Mouse (Mus musculus) CD4-positive, CD25-positive, alpha-beta regulatory T cell, adult 2 months (primary cell): ENCODE measurements around the gene Fgfbp3.
"Not testable (repeated sequence)": the region's sequence is repeated elsewhere in the genome, so short reads cannot be mapped to it uniquely, and the experiment has no call there.

Experiments used
- DNase-seq: peaks from one replicate; pipeline ENCODE4 v3.0.0-alpha.2; 2012; ENCODE audit warnings: low read depth, low spot score

Gene Fgfbp3

DNA sequence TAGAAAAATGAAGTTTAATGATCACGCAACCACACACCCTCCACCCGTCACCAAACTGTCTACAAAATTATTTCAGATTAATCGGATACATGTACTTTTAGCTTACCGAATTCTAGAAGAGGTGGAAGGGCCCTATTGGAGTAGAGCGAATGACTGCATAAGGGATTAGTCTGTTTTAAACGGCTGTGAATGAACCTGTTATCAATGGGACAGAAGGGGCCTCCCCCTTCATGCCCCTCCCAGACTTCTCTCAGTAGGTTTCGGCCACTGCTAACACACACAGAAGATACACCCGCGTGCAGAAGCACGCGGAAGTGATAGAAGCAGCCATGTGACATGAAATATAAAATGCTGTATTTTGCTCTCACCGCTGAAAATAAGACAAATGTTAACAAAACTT lies at the start of gene Fgfbp3:
Fgfbp3 (minus strand) TSS at position 150 of the 400 bp plus-strand sequence.
- peak; percentile 62 for DNase-seq

DNA sequence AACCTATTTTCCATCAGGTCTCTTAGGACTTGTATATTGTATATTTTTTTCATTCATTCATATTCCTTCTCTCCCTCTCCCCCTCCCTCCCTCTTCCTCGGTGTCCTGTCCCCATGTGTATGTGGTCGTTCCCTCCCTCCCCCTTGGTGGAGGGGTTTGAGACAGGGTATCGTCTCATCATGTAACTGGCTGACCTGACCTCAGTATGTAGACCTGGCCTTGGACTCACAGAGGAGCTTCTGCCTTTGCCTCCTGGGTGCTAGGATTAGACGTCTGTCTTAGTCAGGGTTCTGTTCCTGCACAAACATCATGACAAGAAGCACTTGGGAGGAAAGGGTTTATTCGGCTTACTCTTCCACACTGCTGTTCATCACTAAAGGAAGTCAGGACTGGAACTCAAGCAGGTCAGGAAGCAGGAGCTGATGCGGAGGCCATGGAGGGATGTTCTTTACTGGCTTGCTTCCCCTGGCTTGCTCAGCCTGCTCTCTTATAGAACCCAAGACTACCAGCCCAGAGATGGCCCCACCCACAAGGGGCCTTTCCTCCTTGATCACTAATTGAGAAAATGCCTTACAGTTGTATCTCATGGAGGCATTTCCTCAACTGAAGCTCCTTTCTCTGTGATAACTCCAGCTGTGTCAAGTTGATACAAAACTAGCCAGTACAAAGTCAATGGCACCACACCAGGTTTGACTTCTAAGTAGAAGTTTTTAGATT lies 43.3 kb upstream of the Fgfbp3 start:
- not testable (repeated sequence) for DNase-seq

DNA sequence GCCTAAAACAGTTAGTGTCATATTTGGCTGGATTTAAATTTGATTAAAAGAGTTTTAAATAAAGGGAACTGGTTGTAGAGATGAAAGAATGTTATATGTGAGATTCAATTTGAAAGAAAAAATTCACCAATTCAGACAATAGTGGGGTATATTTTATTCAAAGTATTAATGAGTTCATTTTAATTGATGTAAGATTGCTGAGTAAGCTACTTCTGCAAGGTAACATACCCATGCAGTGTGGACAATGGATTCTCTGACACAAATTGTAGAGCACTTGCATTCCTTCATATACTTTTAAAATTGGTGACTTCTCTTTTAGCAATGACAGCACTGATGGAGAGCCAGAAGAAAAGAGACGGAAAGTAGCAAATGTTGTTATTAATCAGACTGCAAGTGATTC lies 41.9 kb upstream of the Fgfbp3 start:
- DNase-seq, result no peak

DNA sequence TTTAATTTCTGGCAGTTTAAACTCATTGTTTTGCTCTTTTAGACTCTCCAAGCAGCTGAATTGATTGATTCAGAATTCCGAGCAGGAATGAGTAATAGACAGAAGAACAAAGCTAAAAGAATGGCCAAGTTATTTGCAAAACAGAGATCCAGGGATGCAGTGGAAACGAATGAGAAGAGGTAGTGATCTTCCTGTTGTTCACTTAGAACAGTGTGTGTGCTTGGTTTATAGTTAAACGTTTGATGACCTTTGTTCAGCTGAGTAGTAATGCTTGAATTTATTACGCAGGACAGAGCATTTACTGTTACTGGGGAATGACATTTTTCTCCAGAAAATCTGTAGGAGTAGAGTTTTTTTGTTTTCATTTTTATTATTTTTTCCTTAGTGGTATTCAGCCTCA lies 38.9 kb upstream of the Fgfbp3 start:
- no peak for DNase-seq

DNA sequence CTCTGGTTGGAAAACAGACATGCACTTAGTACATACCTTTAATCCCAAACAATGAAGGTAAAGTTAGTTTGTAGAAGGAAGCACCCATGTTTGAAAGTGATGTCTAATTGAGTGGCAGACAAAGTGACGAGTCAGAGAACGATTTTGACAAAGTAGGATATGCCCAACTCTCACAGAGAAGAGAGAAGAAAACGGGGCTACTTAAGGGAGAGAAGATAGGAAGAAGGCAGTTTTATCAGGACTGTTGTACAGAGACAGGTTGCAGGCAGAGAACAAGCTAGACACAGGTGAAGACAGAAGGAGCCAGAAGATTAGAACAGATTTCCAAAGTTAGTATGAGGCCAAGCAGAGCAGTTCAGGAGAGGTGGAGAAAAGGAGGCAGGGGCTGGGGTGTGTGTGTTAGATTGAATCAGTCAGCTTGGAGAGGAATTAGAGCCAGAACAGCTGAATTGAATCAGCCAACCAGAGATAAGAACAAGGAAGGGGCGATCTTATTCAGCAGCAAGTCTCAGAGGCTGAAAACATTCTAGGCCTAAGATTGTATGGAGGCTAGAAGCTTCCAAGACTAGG lies 34.3 kb upstream of the Fgfbp3 start:
- no peak for DNase-seq

DNA sequence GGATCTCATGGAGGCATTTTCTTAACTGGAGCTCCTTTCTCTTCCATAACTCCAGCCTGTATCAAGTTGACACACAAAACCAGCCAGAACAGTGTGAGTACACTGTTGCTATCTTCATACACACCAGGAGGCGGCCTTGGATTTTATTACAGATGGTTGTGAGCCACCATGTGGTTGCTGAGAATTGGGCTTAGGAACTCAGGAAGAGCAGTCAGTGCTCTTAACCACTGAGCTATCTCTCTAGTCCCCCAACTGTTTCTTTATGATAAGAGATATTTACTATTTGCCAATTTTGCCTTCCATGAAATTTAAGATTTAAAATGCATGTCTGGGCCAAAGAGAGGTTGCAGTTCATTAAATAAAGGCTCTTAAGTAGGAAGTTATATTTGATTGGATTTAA lies 20.6 kb upstream of the Fgfbp3 start:
- no peak for DNase-seq

DNA sequence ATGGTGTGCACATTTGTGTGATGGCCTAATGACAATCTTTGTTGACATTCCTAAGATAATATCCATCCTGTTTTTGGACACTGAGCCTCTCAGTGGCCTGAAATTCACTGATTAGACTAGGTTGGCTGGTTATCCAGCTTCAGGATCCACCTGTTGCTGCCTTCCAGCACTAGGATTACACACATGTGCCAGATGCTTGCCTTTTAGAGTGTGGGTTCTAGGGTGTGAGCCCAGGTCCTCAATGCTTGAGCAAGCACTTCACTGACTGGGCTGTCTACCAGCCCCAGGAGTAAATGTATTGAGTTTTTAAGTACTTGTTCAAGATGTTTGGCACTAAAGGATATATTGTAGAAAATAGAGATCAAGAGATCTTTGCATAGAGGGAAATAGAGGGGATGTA lies 18.6 kb upstream of the Fgfbp3 start:
- no peak for DNase-seq

DNA sequence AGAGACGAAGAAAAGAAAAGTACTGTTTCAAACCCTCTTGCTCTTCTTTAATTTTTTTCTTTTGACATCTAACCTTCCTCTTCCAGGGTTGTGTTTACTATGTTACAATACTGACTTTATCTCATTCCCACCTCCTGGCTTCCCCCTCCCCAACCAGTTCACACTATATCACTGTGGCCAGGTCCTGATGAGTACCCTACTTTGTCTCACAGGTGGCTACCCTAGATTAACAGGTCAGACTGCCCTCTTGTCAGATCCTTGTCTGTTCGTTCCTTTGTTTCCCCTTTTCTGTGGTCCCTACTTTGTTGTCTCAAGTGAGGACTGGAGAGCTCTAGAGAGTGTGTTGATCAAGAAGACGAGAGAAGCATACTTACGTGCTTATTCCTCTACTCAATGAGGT lies 16.9 kb upstream of the Fgfbp3 start:
- no peak for DNase-seq

DNA sequence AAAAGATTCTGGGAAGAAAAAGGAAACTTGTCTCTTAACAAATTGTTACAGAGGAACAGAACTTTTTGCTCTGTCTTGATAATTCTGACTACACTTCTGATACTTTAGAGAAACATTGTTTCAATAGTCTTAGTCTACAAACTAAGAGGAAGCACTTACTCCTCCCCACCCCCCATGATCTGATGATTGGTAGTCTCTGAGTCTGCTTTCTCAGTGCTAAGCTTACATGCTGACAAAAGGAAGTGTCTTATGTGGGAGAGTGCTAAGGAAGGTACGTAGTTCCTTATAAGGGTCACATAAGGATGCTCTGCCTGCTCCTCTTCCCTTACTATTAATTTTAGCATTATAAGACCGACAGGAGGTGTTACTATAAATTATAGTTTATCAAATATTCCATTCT lies 13.2 kb upstream of the Fgfbp3 start:
- peak; percentile 51 for DNase-seq

DNA sequence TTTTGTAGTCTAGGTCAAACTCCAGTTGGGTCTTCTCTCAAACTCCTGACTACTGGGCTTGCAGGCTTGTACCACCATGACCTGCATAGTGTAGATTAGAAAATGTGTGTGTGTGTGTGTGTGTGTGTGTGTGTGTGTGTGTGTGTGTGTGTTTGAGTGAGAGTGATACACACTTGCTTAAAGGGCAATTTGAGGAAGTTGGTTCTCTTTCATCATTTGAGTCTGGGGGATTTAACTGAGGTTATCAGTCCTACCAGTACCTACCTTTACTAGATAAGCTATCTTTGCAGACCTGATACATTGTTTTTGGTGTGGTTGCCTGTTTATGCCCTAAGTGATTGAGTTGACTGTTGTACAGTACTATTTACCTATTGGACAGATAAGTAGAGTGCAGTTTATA lies 12.7 kb upstream of the Fgfbp3 start:
- DNase-seq, result no peak

DNA sequence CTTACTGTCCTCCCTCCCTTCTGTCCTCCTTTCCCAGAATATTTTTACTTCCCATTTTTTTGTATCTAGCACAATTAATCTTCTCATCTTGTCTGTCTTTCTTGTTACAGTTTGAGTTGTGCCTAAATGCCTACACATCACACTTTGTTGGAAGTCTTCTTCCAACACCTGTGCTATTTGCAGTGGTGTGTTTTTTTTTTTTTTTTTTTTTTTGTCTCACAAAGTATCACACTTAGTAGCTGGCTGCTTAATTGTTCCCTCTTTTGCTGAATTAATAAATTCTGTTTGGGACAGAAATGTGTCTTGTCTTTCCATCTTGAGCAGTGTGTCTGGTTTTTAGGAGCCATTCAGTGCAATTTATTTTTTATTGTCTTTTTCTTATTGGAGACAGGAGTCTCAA lies 10.4 kb upstream of the Fgfbp3 start:
- DNase-seq, result no peak

DNA sequence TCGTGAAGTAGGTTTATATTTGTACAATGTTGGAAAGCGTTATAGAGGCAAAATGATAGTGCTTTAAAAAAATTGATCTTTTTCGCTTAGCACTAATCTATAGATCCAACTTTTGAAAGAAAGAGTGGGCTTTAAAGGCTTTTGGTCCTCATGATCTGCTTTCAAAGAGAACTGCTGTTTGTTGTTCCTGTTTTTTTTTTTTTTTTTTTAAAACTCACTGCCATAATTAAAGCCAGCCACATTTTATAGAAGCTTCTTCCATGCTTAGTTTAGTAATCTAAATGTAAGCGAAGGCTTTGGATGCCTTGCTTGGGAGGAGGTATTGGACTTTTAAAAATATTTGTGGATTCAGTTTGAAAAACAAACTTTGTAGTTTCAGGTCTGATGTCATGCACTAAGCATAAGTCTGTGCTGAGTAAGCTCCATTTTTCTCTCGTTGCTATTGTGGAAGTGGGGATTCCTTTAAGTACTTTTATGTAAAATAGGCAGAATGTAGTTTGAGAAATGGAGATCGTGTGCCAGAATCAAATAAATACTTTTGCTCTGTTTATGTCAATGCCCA lies 8.5 kb upstream of the Fgfbp3 start:
- DNase-seq, result no peak

DNA sequence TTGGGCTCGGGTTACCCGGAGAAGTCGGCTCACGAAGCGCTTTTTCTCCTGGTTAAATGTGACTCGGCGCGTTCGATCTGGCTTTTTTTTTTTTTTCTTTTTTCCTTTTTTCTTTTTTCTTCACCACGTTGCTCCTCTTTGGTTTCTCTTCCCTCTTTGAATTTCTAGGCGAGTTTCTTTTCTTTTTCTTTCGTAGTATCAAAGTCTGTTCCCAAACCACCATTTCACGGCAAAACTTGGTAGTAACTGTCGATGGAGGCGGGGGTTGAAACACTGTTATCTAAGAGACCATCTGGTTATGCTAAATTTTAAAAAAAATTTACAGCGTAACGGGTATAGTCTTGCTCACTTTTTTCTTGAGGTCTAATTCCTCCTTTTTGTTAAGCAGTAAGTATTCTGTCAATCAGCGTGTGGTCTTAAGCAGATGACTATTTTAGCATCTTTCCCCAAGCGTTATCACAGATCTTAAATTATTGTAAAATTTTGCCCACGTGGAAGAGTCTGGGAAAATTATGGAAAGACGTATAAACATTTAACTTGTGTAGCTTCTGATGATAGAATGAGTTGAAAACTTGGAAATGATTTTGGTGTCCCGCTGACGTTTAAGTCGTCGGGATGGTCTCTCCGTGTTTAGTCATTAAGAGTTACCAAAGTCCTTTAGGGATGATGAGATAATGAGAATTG lies 7.3 kb upstream of the Fgfbp3 start:
- DNase-seq, result peak; percentile 49

DNA sequence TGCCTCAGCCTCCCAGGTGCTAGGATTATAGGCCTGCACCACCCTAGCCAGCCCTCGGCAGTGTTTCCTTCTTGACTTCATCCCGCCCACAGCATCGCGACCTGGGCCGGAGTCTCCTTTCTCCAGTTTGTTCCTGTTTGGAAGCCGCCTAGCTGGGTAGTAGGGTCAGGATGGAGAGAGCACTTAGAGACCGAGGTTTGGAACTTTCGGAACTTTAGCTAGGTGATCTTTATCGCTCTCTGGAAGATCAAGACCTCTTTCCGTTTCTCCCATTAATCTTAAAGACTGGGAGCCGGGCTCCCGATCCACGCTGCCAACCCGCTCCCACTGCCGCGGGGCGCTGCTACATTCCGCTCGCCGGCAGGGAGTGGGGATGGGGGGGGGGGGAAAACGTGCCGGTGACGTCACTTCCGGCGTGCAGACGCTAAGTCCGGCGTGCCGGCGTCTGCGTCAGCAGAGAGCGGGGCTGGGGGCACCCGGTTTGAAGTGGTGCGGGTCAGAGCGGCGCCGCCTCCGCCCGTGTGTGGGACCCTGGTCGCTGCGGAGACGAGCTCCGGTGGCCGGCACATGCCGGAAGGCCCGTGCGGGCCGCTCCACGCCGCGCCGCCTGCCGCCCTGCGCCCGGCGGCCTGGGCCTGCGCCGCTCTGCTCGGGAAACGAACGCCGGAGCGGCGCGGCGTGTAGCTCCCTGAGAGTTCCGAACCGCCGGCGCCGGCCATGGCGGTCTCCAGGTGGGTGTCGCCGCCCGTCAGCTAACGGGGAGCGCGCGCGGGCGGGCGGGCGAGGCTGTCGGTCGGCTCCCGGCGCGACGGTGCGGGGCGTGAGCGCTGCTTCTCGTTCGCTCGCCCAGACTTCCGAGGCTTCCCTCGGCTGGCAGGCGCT lies 6.5 kb upstream of the Fgfbp3 start, which contains the start of gene Btaf1:
Btaf1 (plus strand) TSS at position 409 of the 882 bp plus-strand sequence.
- DNase-seq, result peak; percentile 94

DNA sequence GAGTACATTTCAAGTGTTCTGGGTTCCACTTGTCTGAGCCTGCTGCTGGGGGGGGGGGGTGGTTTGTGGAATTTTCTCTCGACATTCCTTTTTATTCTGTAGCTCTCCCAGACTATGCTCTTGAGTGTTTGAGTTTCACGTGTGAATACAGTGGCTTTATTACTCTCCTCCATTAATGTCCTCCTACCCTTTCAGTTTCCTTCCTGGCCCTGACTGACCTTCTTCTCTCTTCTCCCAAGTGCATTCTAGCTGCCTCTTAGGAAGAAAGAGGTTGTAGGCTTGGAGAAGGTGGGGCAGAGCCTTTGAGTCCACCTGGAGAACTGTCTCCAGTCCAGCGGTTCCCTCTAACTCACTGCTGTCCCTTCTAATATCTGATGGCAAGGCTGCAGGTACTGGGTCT lies 3.5 kb upstream of the Fgfbp3 start:
- no peak for DNase-seq

DNA sequence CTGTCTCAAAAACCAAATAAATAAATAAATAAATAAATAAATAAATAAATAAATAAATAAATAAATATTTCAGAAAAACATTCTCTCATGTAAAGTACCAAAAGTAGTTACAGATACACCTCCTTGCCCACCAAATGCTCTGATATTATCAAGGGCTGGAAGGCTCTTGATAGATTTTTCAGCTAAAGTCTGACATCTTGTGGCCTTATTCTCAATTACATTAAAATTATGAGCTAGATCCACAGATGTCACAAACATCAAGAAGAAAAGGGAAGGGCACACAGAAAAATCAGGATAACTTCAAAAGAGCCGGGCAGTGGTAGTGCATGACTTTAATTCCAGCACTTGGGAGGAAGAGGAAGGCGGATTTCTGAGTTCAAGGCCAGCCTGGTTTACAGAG lies 2.6 kb upstream of the Fgfbp3 start:
- peak; percentile 69 for DNase-seq

DNA sequence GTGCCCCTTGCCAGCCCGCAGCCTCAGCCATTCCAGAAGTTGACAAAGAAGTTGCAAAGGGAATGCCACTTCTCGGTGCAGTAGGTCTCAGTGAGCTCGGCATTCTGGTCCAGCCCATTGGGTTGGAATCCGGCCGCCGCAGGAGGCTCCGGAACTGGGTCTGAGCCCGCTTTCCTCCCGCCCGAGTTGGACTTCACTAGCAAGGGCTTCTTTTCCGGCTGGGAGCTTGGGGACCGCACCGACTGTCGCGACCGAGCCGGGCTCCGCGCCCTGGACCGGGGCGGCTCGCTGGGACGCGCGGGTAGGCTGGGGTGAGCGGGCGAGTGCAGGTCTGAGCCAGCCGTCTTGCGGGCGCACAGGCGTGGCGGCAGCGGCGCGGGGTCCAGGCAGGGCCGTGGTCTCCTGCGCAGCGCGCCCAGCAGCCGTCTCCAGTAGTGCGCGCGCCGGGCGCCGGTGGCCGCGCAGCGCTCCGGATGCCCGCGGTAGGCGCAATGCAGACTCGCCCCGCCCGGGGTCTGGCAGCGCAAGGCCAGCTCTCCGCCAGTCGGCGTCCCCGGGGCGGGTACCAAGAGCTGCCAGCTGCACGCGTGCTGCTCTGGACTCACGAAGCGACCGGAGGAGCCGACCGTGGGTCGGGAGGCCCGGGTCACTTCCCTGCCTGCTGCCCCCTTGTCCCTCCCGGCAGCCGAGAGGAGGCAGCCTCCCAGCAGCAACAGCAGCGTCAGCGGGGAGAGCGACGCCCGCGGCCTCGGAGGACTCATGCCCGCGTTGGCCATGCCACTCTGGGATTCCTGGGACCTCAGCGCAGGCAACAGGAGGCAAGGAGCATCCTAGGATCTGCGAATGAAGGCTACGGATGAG lies 744 bp downstream of the Fgfbp3 start:
- peak; percentile 74 for DNase-seq

DNA sequence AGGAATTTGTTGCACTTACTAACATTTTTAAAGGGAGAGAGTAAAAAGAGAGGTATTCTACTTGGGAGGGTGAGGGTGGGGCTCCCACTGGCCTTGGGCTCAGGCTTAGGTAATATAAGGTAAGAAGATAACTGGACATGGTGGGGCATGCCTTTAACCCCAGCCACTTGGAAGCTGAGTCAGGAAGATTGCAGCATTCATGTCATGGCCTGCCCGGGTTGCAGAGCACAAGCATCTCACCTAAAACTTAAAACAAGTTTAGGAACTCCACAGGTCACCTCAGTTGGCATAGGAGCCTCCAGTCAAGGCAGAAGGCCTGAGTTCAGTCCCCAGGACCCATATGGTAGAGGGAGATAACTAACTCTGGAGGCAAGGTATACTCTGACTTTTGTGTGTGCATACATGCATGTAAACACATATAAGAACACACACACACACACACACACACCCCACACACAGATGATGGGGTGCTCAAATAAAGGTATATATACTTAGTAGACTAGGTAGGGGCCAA lies 2.5 kb downstream of the Fgfbp3 start:
- DNase-seq, result no peak

DNA sequence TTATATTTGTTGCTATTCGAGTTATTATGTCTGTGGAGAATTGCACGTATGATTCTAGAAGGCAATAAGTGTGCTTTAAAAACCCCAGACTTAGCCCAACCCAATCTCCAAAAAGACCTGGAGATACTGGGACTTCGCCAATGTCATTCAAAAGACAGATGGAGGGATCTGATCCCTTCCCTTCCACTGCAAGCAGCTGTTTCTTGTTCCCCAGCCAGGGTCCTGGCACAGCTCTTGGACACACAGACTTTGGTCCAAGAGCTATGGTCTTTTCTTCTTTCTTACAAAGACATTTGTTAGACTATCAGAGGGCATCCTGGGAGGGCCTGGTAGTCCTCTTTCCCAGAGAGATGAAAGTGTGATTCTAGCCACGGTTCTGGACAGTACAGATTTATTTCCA lies 3.2 kb downstream of the Fgfbp3 start:
- no peak for DNase-seq

DNA sequence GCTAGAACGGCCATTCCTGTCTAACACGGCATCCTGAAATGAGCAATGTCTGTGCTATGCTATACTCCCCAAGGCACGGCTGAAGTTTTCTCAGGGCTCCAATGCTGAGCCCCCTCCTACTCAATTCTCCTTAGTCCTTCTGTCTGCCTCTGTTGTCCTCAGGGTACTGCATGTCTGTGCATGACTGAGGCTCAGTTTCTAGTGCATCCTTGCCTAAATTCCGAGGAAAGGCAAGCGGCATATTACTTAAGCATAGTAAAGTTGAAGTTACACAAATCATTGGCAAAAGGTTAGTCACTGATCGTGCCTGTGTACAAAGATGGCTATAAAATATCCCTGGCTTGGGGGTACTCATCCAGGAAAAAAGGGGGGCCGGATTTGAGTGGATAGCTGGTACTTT lies 6.4 kb downstream of the Fgfbp3 start:
- no peak for DNase-seq
